Mouse (Mus musculus): Measurements from ENCODE around the gene Hist1h2bb.

DNA sequence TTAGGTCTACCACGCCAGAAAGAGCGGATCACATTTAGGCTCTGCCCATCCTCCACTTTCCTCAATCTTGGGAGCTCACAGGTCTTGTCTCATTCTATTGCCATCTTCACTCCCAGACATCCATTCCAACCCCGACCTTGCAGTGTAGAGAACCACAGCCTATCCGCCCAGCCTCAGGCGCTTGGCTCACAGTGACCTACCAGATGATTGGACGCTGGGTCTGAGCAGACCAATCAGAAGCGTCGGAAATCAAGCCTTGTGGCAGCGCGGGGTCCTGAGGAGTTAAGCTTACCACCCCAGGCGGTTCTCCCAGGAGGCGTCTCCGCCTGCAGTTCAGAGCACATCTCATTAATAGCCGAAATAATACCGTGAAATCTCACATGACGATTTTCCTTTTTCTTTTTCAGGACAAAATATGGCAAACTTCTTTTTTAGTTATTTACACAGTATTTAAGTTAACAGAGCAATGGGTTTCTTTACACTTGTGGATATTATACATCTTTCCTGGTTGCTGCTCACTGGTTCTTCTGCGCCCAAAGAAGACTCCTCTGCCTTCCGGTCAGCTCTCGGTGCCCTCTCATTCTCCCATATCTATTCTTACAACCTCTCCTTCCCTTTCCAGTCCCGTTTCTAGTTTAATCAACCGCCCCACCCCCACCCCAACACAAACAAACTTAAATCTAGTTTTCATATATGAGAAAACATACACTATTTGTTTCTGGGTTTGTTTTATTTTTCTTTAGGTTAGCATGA, 26.2 kb downstream of the Hist1h2bb start:
- TF ChIP-seq MAX (IDR thresholded peaks at IDR 0.05; ENCODE audit: low read depth) (no peak), POLR2AphosphoS2 (IDR thresholded peaks at IDR 0.05; ENCODE audit: insufficient read length, low read depth) (no peak), TCF12 (IDR thresholded peaks at IDR 0.05; ENCODE audit: insufficient read depth, poor library complexity, severe bottlenecking) (no peak), USF1 (IDR thresholded peaks at IDR 0.05; ENCODE audit: low read depth) (no peak), POLR2A (IDR thresholded peaks at IDR 0.05; ENCODE audit: insufficient read length, low read depth) (no peak), E2F4 (IDR thresholded peaks at IDR 0.05; ENCODE audit: insufficient read depth) (no peak), TCF3 (IDR thresholded peaks at IDR 0.05; ENCODE audit: insufficient read length, low read depth) (no peak), MYOG (IDR thresholded peaks at IDR 0.05; ENCODE audit: control insufficient read depth in 1 of 3, insufficient read depth in 1 of 3, insufficient read length in 2 of 3, low read depth in 2 of 3) (no peak), CEBPB (IDR thresholded peaks at IDR 0.05; ENCODE audit: insufficient read depth, poor library complexity, severe bottlenecking) (no peak)
